Mouse (Mus musculus) intestine, embryonic 16.5 days (tissue): ENCODE results near the gene Btrc. TPM values are rescaled to one million over a fixed set of nuclear protein-coding genes. Genes with fewer than 3 reads are reported as not detected.

Experiments
- ATAC-seq: fragments of 200-750 bp; cut with Nextera tagmentation; 2 replicates; pipeline ENCODE4 v1.8.0; 2017; ENCODE audit warnings: moderate TSS enrichment, moderate library complexity
- H3K27ac ChIP-seq: fragments of 300-500 bp; sonication (generic); 2 replicates; pipeline ENCODE4 v1.5.1; 2014; ENCODE audit warnings: mild to moderate bottlenecking, low read length
- H3K27me3 ChIP-seq: fragments of 300-500 bp; sonication (generic); replicated peaks from 2 replicates; pipeline ENCODE4 v1.6.1; 2014; ENCODE audit warnings: low read length, control low read depth, mixed read lengths; ENCODE audit not compliant: control insufficient read depth, insufficient read depth
- H3K36me3 ChIP-seq: fragments of 300-500 bp; sonication (generic); 2 replicates; pipeline ENCODE4 v1.6.1; 2014; ENCODE audit warnings: low read length, control low read depth; ENCODE audit not compliant: control insufficient read depth, insufficient read depth
- H3K4me1 ChIP-seq: fragments of 300-500 bp; sonication (generic); 2 replicates; pipeline ENCODE4 v1.6.1; 2014; ENCODE audit warnings: low read length, control low read depth, mixed read lengths; ENCODE audit not compliant: control insufficient read depth, insufficient read depth
- H3K4me2 ChIP-seq: fragments of 300-500 bp; sonication (generic); 2 replicates; pipeline ENCODE4 v1.6.1; 2014; ENCODE audit warnings: low read depth, low read length, control low read depth
- H3K4me3 ChIP-seq: fragments of 300-500 bp; sonication (generic); 2 replicates; pipeline ENCODE4 v1.5.1; 2014; ENCODE audit warnings: mild to moderate bottlenecking, low read length
- H3K9ac ChIP-seq: fragments of 300-500 bp; sonication (generic); 2 replicates; pipeline ENCODE4 v1.6.1; 2014; ENCODE audit warnings: low read depth, low read length
- H3K9me3 ChIP-seq: fragments of 300-500 bp; sonication (generic); 2 replicates; pipeline ENCODE4 v1.6.1; 2016; ENCODE audit warnings: low read length, control low read depth; ENCODE audit not compliant: control insufficient read depth
- WGBS: fragments of 180-500 bp; shearing (Covaris S2); extraction: QIAGEN DNeasy Blood & Tissue Kit; methylation state at CpG from one replicate; pipeline ENCODE4 v1.1.7; 2014; 5-methylcytosine and 5-hydroxymethylcytosine counted together
- polyA plus RNA-seq: library from polyadenylated mRNA; unstranded; fragments of >200 nt; fragmentation: Nextera tagmentation; extraction: Ambion mirVana; gene quantifications from 2 replicates; pipeline ENCODE4 v1.2.1, GENCODE M21; 2015

The Btrc gene
- polyA plus RNA-seq, 1 experiment from 2014 or later: 30.4 TPM

DNA sequence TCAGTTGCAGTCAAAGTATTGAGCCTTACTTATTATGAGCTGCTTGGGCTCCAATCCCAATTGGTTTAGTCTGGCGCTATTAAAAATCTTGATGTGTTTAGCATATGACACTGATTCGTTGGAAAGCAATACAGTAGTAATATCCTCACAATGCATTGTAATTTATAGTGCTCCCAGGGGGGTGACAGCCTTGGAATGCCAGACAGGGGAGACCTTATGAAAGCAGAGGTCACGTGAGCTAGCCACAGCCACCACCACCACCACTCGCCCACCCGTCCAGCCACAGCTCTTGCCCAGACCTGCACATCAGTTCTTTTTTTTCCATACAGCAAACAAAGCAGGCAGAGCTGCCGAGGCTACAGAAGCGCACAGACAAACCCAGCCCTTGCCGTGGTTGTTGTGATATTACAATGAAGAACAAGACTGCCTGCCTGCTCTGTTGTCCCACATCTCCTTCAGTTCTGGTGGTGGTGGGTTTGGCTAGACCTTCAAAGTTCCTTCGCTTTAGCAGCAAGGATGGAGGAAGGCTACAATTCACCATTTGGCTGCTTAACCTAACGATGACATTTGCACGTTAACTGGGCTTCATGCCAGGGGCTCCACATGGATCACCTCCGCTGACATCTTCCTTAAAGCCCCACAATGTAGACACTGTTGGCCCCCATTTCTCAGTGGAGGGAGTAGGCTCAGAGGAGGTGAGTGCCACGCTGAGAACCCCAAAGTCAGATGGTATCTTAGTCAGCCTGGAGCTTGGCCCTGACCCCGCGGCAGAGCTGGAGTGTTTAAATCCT is 202.6 kb downstream of the Btrc start:
- no peak overlapping the region for H3K4me2 ChIP-seq
- H3K36me3 ChIP-seq: no peaks in the 10 kb centered on the region
- H3K27me3 ChIP-seq: no peaks in the 10 kb centered on the region
- no peak for ATAC-seq
- H3K27ac ChIP-seq: no peak overlapping the region
- 58% methylated on average over 15 of the region's 15 CpGs for WGBS
- no peaks in the 10 kb centered on the region for H3K9me3 ChIP-seq
- no peak overlapping the region for H3K9ac ChIP-seq
- no peak overlapping the region for H3K4me3 ChIP-seq
- H3K4me1 ChIP-seq: 0 out of 2 replicates have a peak, but pooled peaks cover 3% of the 10 kb centered on the region

DNA sequence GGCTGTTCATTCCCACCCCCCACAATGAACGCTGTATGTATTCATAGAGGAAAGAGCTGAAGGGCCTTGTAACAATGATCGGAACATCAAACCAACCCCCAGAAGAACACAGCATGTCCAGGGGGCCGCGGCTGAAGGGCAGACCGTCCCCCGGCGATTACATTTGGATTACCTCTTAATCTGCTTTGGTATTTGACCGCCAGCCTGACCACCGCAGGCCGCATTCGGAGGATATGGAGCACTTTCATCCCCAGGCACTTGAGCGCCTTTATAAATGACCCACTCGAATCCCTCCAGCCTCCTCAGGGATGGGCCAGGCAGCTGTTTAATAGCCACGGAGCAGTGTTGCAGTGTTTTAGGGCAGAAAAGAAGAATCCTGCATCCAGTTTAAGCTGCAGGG is 203.8 kb downstream of the Btrc start:
- H3K27me3 ChIP-seq: no peaks in the 10 kb centered on the region
- no peaks in the 10 kb centered on the region for H3K9me3 ChIP-seq
- no peak overlapping the region for H3K9ac ChIP-seq
- H3K4me2 ChIP-seq: no peak overlapping the region
- H3K36me3 ChIP-seq: no peaks in the 10 kb centered on the region
- 53% methylated on average over 14 of the region's 14 CpGs for WGBS
- no peak overlapping the region for H3K27ac ChIP-seq
- 0 out of 2 replicates have a peak, but pooled peaks cover 3% of the 10 kb centered on the region for H3K4me1 ChIP-seq
- no peak for ATAC-seq
- H3K4me3 ChIP-seq: no peak overlapping the region

DNA sequence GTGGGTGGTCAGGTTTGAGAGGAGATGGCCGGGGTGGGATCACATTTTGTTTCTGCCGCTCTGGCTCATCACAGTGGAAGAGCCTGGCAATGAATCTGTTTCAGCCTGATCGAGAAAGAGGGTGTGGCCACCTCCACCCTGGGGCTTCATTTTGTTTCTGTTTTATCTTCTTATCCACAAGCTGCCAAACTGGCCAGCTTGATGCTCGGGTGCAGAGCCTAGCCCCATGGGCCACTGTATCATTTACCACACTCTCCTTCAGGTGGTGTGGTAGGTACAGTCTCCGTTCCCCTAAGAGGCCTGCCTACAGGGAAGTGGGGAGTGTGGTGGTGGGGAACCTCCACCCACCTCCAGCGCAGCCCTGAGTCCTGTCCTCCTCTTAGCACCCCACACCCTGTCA is 209.5 kb downstream of the Btrc start:
- H3K9ac ChIP-seq: no peak overlapping the region
- 85% methylated on average over 6 of the region's 6 CpGs for WGBS
- H3K27ac ChIP-seq: no peak overlapping the region
- H3K27me3 ChIP-seq: no peaks in the 10 kb centered on the region
- H3K4me3 ChIP-seq: no peak overlapping the region
- ATAC-seq: no peak
- peaks cover 30% of the 10 kb centered on the region for H3K4me1 ChIP-seq
- no peaks in the 10 kb centered on the region for H3K9me3 ChIP-seq
- 0 out of 2 replicates have a peak, but pooled peaks cover 5% of the 10 kb centered on the region for H3K36me3 ChIP-seq
- H3K4me2 ChIP-seq: no peak overlapping the region

DNA sequence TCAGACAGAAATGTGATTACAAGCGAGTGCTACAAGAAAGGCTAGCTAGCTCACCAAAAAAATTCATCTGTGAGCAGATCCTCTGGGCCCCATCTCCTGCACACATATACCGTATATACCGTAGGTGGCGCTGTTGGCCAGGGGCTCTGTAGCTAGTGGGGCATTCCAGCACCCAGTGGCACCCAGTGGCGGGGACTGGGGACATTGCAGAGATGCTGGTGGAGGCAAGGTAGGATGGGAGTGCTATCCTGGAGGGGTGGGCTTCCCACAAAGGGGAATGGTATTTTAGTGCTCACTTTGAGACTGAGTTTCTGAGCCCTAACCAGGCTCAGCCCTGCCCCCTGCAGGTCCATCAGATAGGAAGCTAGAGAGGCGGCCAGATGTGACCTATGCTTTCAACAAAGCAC is 210.3 kb downstream of the Btrc start:
- H3K36me3 ChIP-seq: 0 out of 2 replicates have a peak, but pooled peaks cover 9% of the 10 kb centered on the region
- no peak overlapping the region for H3K9ac ChIP-seq
- no peak overlapping the region for H3K4me2 ChIP-seq
- 28% methylated on average over 6 of the region's 6 CpGs for WGBS
- ATAC-seq: peak; percentile 49
- no peak overlapping the region for H3K27ac ChIP-seq
- peaks cover 30% of the 10 kb centered on the region for H3K4me1 ChIP-seq
- no peaks in the 10 kb centered on the region for H3K27me3 ChIP-seq
- H3K9me3 ChIP-seq: no peaks in the 10 kb centered on the region
- H3K4me3 ChIP-seq: no peak overlapping the region

DNA sequence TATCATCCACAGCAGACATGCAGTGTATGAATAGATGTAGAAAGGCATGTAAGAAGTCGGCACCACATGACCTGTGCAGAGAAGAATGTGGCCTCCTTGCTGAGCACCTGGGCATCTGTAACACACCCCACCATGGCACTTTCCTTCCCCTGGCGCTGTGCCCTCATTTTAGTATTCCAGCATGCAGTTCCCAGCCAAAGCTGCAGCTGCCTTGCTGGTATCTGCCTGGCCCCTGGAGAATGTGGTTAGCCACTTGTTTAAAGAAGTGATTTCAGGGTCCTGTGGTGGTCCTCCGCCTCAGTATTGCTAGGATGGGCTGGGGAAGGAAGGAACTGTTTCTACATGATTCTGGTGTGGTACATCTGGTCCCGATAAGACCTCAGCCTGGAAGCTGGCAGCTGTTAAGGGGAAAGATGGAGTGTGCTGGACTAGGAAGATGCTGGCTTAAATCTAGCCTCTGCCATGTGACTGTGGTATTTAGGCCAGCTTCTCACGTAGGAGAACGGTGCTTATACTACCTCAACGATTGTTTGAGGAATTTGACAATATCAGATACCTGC is 210.9 kb downstream of the Btrc start:
- Histone ChIP-seq H3K9ac (no peak overlapping the region), H3K27ac (no peak overlapping the region), H3K27me3 (no peaks in the 10 kb centered on the region), H3K4me1 (peaks cover 30% of the 10 kb centered on the region), H3K36me3 (0 out of 2 replicates have a peak, but pooled peaks cover 9% of the 10 kb centered on the region), H3K4me2 (no peak overlapping the region), H3K9me3 (no peaks in the 10 kb centered on the region), H3K4me3 (no peak overlapping the region)
- WGBS: 65% methylated on average over 7 of the region's 7 CpGs
- no peak for ATAC-seq

DNA sequence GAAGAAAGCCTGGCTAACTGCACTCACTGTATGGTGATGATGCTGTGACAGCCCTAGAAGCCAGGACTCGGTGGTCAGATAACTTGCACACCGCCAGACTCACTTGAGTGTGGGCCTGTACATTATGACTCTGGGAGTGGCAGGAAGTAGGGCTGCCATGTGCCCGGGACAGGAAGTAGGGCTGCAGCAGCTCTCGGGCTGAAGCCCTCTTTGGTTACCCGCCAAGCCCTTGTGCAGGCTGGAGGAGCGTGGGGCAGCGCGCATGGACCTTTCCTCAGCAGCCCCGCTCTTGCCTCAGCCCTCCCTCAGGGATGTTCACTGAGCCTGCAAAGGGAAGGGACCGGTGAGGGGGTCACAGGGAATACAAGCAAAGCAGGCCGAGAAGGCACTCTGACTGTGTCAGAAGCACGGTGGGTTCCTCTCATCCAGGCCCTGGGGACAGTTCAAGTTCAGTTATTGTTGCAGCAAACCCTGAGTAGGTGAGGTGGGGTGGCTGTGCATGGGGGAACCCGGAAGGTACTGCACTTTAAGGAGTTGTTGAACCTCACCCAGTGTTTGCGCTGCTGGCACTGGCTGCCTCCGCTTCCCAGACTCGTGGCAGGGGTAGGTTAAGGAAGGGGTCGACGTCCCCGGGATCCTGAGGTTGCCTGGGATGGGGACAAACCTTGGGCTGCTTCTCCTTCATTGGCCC is 211.6 kb downstream of the Btrc start:
- H3K27ac ChIP-seq: peak overlapping the region; percentile 63
- H3K4me1 ChIP-seq: peaks cover 30% of the 10 kb centered on the region
- peak overlapping the region; percentile 44 for H3K4me2 ChIP-seq
- peak overlapping the region; percentile 50; the same call in 1 of the 2 replicates for H3K9ac ChIP-seq
- H3K9me3 ChIP-seq: no peaks in the 10 kb centered on the region
- 35% methylated on average over 19 of the region's 19 CpGs for WGBS
- H3K36me3 ChIP-seq: 0 out of 2 replicates have a peak, but pooled peaks cover 9% of the 10 kb centered on the region
- H3K4me3 ChIP-seq: 0 out of 2 replicates have a peak overlapping the region, but pooled peaks have one; percentile 6
- no peaks in the 10 kb centered on the region for H3K27me3 ChIP-seq
- ATAC-seq: peak; percentile 14

DNA sequence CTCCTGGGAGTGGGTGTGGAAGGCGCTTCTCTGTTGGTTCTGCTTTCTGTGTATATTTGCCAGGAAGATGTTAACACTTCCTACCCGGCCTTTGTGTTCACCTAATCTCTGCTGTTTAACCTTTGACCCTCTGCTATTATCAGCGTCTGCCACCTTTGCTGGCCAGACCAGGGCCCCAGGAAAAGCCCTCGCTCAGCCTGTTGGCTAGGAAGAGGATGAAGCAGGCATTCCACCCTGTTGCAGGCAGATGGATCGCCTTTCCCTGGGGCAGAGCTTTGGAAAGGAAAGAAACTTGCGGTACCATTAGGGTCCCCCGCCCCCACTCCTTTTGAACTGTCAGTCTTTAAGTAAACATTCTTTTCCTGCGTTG is 212.1 kb downstream of the Btrc start:
- Histone ChIP-seq H3K4me3 (0 out of 2 replicates have a peak overlapping the region, but pooled peaks have one; percentile 6), H3K4me2 (peak overlapping the region; percentile 44), H3K27ac (peak overlapping the region; percentile 63), H3K9me3 (no peaks in the 10 kb centered on the region), H3K36me3 (0 out of 2 replicates have a peak, but pooled peaks cover 9% of the 10 kb centered on the region), H3K27me3 (no peaks in the 10 kb centered on the region), H3K9ac (peak overlapping the region; percentile 50; the same call in 1 of the 2 replicates), H3K4me1 (peaks cover 30% of the 10 kb centered on the region)
- ATAC-seq: peak; percentile 69
- WGBS: 14% methylated on average over 8 of the region's 8 CpGs

DNA sequence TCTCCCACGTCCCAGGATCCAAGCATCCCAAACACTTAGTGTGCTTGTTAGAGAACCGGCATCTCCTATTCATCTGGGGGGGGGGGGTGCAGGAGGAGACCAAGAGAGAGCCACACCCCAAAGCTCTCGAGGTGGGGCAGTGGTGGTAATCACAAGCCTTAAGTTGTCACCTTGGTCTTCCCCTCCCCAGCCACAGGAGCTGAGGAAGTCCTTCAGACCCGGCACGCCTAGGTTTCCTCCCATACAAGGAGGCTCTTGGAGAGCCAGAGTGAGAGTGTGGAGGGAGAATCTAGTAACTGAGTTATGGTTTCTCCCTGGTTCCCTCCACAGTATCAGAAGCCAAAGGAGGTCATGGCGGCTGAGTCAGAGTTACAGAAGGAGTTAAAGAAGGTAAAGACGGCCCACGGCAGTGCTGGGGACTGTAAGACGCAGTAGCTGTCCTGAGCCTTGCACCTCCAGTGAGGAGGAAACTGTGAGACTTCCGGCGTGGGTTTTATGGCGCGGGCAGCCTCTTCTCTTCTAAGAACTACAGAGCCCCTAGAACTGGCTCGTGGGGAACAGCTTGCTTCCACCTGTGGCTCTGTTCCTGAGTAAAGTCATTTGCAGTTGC is 213.7 kb downstream of the Btrc start:
- Histone ChIP-seq H3K4me1 (peaks cover 30% of the 10 kb centered on the region), H3K4me2 (no peak overlapping the region), H3K9me3 (no peaks in the 10 kb centered on the region), H3K4me3 (no peak overlapping the region), H3K9ac (no peak overlapping the region), H3K27ac (no peak overlapping the region), H3K27me3 (no peaks in the 10 kb centered on the region), H3K36me3 (0 out of 2 replicates have a peak, but pooled peaks cover 9% of the 10 kb centered on the region)
- 62% methylated on average over 14 of the region's 14 CpGs for whole genome bisulfite sequencing
- no peak for ATAC-seq

DNA sequence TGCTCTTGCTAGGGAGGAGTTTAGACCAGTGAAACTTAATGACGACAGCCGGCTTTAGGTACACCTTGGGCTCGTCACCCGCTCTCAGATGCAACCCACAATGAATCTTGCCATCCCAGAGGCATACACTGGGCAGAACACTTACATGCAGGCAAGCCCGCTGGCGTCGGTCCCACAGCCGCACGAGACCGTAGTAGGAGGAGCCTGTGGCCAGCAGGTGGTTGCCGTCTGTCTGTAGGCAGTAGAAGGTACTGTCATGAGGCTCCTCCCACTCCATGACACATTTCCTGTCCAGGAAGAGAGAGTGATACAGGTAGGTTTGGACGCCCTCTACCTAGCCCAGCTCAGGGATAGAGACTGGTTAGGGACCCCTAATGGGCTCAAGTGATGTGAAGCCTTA is 215.4 kb downstream of the Btrc start:
- Histone ChIP-seq H3K9ac (no peak overlapping the region), H3K27me3 (no peaks in the 10 kb centered on the region), H3K4me3 (no peak overlapping the region), H3K9me3 (no peaks in the 10 kb centered on the region), H3K4me1 (peaks cover 30% of the 10 kb centered on the region), H3K4me2 (no peak overlapping the region), H3K36me3 (0 out of 2 replicates have a peak, but pooled peaks cover 9% of the 10 kb centered on the region), H3K27ac (no peak overlapping the region)
- ATAC-seq: no peak
- WGBS: 81% methylated on average over 12 of the region's 12 CpGs
